Mouse (Mus musculus) liver, embryonic 15.5 days (tissue): Measurements from ENCODE around the gene Nop14. TPM values are rescaled to one million over a fixed set of nuclear protein-coding genes. Genes with fewer than 3 reads are reported as not detected.

ENCODE experiments used
- ATAC-seq: fragments of 200-750 bp; cut with Nextera tagmentation; 2 replicates; pipeline ENCODE4 v1.8.0; 2017; ENCODE audit warnings: moderate number of reproducible peaks, mild to moderate bottlenecking, moderate library complexity; ENCODE audit not compliant: insufficient read depth
- H3K27ac ChIP-seq: fragments of 300-500 bp; sonication (generic); replicated peaks from 2 replicates; pipeline ENCODE4 v1.5.1; 2015; ENCODE audit warnings: mild to moderate bottlenecking, inconsistent platforms
- H3K27me3 ChIP-seq: fragments of 300-500 bp; sonication (generic); 2 replicates; pipeline ENCODE4 v1.6.1; 2015; ENCODE audit warnings: mild to moderate bottlenecking, inconsistent platforms
- H3K36me3 ChIP-seq: fragments of 300-500 bp; sonication (generic); replicated peaks from 2 replicates; pipeline ENCODE4 v1.6.1; 2015; ENCODE audit warnings: moderate library complexity, mild to moderate bottlenecking, inconsistent platforms
- H3K4me1 ChIP-seq: fragments of 300-500 bp; sonication (generic); replicated peaks from 2 replicates; pipeline ENCODE4 v1.6.1; 2015; ENCODE audit warnings: inconsistent platforms
- H3K4me2 ChIP-seq: fragments of 300-500 bp; sonication (generic); 2 replicates; pipeline ENCODE4 v1.6.1; 2015; ENCODE audit warnings: moderate library complexity, mild to moderate bottlenecking, inconsistent platforms
- H3K4me3 ChIP-seq: fragments of 300-500 bp; sonication (generic); replicated peaks from 2 replicates; pipeline ENCODE4 v1.5.1; 2015; ENCODE audit warnings: mild to moderate bottlenecking, inconsistent platforms
- H3K9ac ChIP-seq: fragments of 300-500 bp; sonication (generic); 2 replicates; pipeline ENCODE4 v1.6.1; 2015; ENCODE audit warnings: moderate library complexity, mild to moderate bottlenecking, inconsistent platforms
- H3K9me3 ChIP-seq: fragments of 300-500 bp; sonication (generic); replicated peaks from 2 replicates; pipeline ENCODE4 v1.6.1; 2016; ENCODE audit warnings: inconsistent platforms
- WGBS: fragments of 180-500 bp; shearing (Covaris S2); methylation state at CpG from one replicate; pipeline ENCODE4 v1.1.7; 2015; ENCODE audit warnings: mixed read lengths; ENCODE audit not compliant: insufficient replicate concordance; 5-methylcytosine and 5-hydroxymethylcytosine counted together
- polyA plus RNA-seq: library from polyadenylated mRNA; unstranded; fragments of >200 nt; fragmentation: Nextera tagmentation; extraction: Ambion mirVana; gene quantifications from 2 replicates; pipeline ENCODE4 v1.2.1, GENCODE M21; 2015

The Nop14 gene
- 10.8 and 11.3 TPM in 2 replicates for polyA plus RNA-seq

GRCm38 (mm10) chr5:34659686-34660590 is at the start of gene Nop14, which contains the start of gene Grk4:
Nop14 (minus strand) TSS chr5:34660148.
Grk4 (plus strand) TSS chr5:34660379.
- peak within 1 kb of the TSS; percentile 65 for H3K4me3 ChIP-seq
- under 1% methylated on average over 60 of the region's 60 CpGs for WGBS
- peaks cover 26% of the 10 kb centered on the region for H3K36me3 ChIP-seq
- H3K27ac ChIP-seq = peak within 1 kb of the TSS; percentile 93
- peak within 1 kb of the TSS; percentile 82 for H3K9ac ChIP-seq
- peak; percentile 99 for ATAC-seq
- H3K4me2 ChIP-seq = peak within 1 kb of the TSS; percentile 91
- H3K27me3 ChIP-seq = no peaks in the 10 kb centered on the region
- no peaks in the 10 kb centered on the region for H3K9me3 ChIP-seq
- peaks cover 32% of the 10 kb centered on the region for H3K4me1 ChIP-seq

GRCm38 (mm10) chr5:34708436-34708835 is 48.5 kb upstream of the Nop14 start:
- Histone ChIP-seq H3K36me3 (no peaks in the 10 kb centered on the region), H3K9me3 (no peaks in the 10 kb centered on the region), H3K27me3 (no peaks in the 10 kb centered on the region), H3K9ac (no peak overlapping the region), H3K4me3 (no peak overlapping the region), H3K4me2 (no peak overlapping the region), H3K27ac (no peak overlapping the region), H3K4me1 (no peaks in the 10 kb centered on the region)
- ATAC-seq = no peak
- 66% methylated on average over 1 of the region's 1 CpGs for WGBS

- Histone ChIP-seq H3K27me3 (no peaks in the 10 kb centered on the region), H3K27ac (no peak overlapping the region), H3K9me3 (no peaks in the 10 kb centered on the region), H3K4me3 (no peak overlapping the region), H3K4me1 (no peaks in the 10 kb centered on the region), H3K4me2 (no peak overlapping the region), H3K9ac (no peak overlapping the region), H3K36me3 (no peaks in the 10 kb centered on the region)
- ATAC-seq = peak; percentile 18; the same call in 1 of the 2 replicates
- 20% methylated on average over 5 of the region's 5 CpGs for WGBS
Observed at GRCm38 (mm10) chr5:34695521-34695920, 35.6 kb upstream of the Nop14 start.

- no peaks in the 10 kb centered on the region for H3K27me3 ChIP-seq
- H3K4me1 ChIP-seq = no peaks in the 10 kb centered on the region
- no peak overlapping the region for H3K27ac ChIP-seq
- H3K4me3 ChIP-seq = no peak overlapping the region
- no peaks in the 10 kb centered on the region for H3K36me3 ChIP-seq
- 36% methylated on average over 2 of the region's 2 CpGs for WGBS
- H3K4me2 ChIP-seq = no peak overlapping the region
- no peaks in the 10 kb centered on the region for H3K9me3 ChIP-seq
- H3K9ac ChIP-seq = no peak overlapping the region
- no peak for ATAC-seq
Observed at GRCm38 (mm10) chr5:34692782-34693181, 32.8 kb upstream of the Nop14 start.

GRCm38 (mm10) chr5:34689868-34690267 is 29.9 kb upstream of the Nop14 start:
- Histone ChIP-seq H3K27ac (no peak overlapping the region), H3K4me2 (no peak overlapping the region), H3K36me3 (no peaks in the 10 kb centered on the region), H3K4me1 (no peaks in the 10 kb centered on the region), H3K4me3 (no peak overlapping the region), H3K27me3 (no peaks in the 10 kb centered on the region), H3K9me3 (no peaks in the 10 kb centered on the region), H3K9ac (no peak overlapping the region)
- WGBS = 71% methylated on average over 1 of the region's 1 CpGs
- no peak for ATAC-seq

- no peak overlapping the region for H3K27ac ChIP-seq
- no peak for ATAC-seq
- no peaks in the 10 kb centered on the region for H3K27me3 ChIP-seq
- H3K4me1 ChIP-seq = no peaks in the 10 kb centered on the region
- H3K9me3 ChIP-seq = no peaks in the 10 kb centered on the region
- 69% methylated on average over 4 of the region's 4 CpGs for WGBS
- no peak overlapping the region for H3K4me3 ChIP-seq
- no peaks in the 10 kb centered on the region for H3K36me3 ChIP-seq
- no peak overlapping the region for H3K4me2 ChIP-seq
- H3K9ac ChIP-seq = no peak overlapping the region
Observed at GRCm38 (mm10) chr5:34670280-34670679, 10.3 kb upstream of the Nop14 start.

- Histone ChIP-seq H3K27me3 (no peaks in the 10 kb centered on the region), H3K27ac (no peak overlapping the region), H3K36me3 (no peaks in the 10 kb centered on the region), H3K4me1 (no peaks in the 10 kb centered on the region), H3K9ac (no peak overlapping the region), H3K4me3 (no peak overlapping the region), H3K4me2 (no peak overlapping the region), H3K9me3 (no peaks in the 10 kb centered on the region)
- WGBS = 73% methylated on average over 2 of the region's 2 CpGs
- ATAC-seq = no peak
Observed at GRCm38 (mm10) chr5:34669493-34669892, 9.5 kb upstream of the Nop14 start.

- Histone ChIP-seq H3K4me3 (no peak overlapping the region), H3K36me3 (0 out of 2 replicates have a peak, but pooled peaks cover under 1% of the 10 kb centered on the region), H3K27ac (no peak overlapping the region), H3K9ac (no peak overlapping the region), H3K4me1 (peaks cover 25% of the 10 kb centered on the region), H3K27me3 (no peaks in the 10 kb centered on the region), H3K9me3 (no peaks in the 10 kb centered on the region), H3K4me2 (no peak overlapping the region)
- ATAC-seq = no peak
- 77% methylated on average over 2 of the region's 2 CpGs for WGBS
Observed at GRCm38 (mm10) chr5:34663231-34663630, 3.3 kb upstream of the Nop14 start.

- WGBS = 70% methylated on average over 4 of the region's 4 CpGs
- Histone ChIP-seq H3K36me3 (peaks cover 9% of the 10 kb centered on the region), H3K9me3 (no peaks in the 10 kb centered on the region), H3K4me3 (no peak overlapping the region), H3K9ac (no peak overlapping the region), H3K27me3 (no peaks in the 10 kb centered on the region), H3K4me1 (peaks cover 32% of the 10 kb centered on the region), H3K27ac (no peak overlapping the region), H3K4me2 (peak overlapping the region; percentile 91; the same call in 1 of the 2 replicates)
- ATAC-seq = no peak
Observed at GRCm38 (mm10) chr5:34661909-34662308, 2.0 kb upstream of the Nop14 start.

GRCm38 (mm10) chr5:34660591-34661130 is 713 bp upstream of the Nop14 start:
- Histone ChIP-seq H3K4me1 (peaks cover 32% of the 10 kb centered on the region), H3K9ac (peak overlapping the region; percentile 82), H3K4me3 (peak overlapping the region; percentile 65), H3K36me3 (peaks cover 19% of the 10 kb centered on the region), H3K9me3 (no peaks in the 10 kb centered on the region), H3K4me2 (peak overlapping the region; percentile 91), H3K27ac (peak overlapping the region; percentile 93), H3K27me3 (no peaks in the 10 kb centered on the region)
- under 1% methylated on average over 57 of the region's 57 CpGs for WGBS
- no peak for ATAC-seq

- no peak for ATAC-seq
- no peaks in the 10 kb centered on the region for H3K9me3 ChIP-seq
- no peak overlapping the region for H3K27ac ChIP-seq
- no peaks in the 10 kb centered on the region for H3K27me3 ChIP-seq
- 76% methylated on average over 8 of the region's 8 CpGs for WGBS
- H3K4me1 ChIP-seq = peaks cover 41% of the 10 kb centered on the region
- no peak overlapping the region for H3K4me2 ChIP-seq
- peaks cover 49% of the 10 kb centered on the region for H3K36me3 ChIP-seq
- no peak overlapping the region for H3K4me3 ChIP-seq
- H3K9ac ChIP-seq = no peak overlapping the region
Observed at GRCm38 (mm10) chr5:34657556-34657955, 2.4 kb downstream of the Nop14 start.
